Mouse (Mus musculus) kidney, adult 2 months (tissue): Measurements from ENCODE around the gene Btbd35f15. TPM values are rescaled to one million over a fixed set of nuclear protein-coding genes. Genes with fewer than 3 reads are reported as not detected.
"Not testable (repeated sequence)": the region's sequence is repeated elsewhere in the genome, so short reads cannot be mapped to it uniquely, and the experiment has no call there.

Experiments used
- DNase-seq: peaks from one replicate; pipeline ENCODE4 v3.0.0; 2021
- H3K27ac ChIP-seq: fragments of 200-500 bp; 2 replicates; pipeline ENCODE4 v1.5.1; 2012; ENCODE audit warnings: low read depth, low read length, control low read depth, inconsistent platforms; ENCODE audit not compliant: insufficient read depth
- H3K27me3 ChIP-seq: fragments of 200-500 bp; replicated peaks from 2 replicates; pipeline ENCODE4 v1.6.1; 2012; ENCODE audit warnings: mild to moderate bottlenecking, moderate library complexity, low read length, inconsistent platforms; ENCODE audit not compliant: control insufficient read depth, insufficient read depth
- H3K36me3 ChIP-seq: fragments of 200-500 bp; 2 replicates; pipeline ENCODE4 v1.6.1; 2012; ENCODE audit warnings: mild to moderate bottlenecking, moderate library complexity, low read length, inconsistent platforms; ENCODE audit not compliant: control insufficient read depth, insufficient read depth
- H3K4me1 ChIP-seq: fragments of 200-500 bp; 2 replicates; pipeline ENCODE4 v1.6.1; 2011; ENCODE audit warnings: low read length; ENCODE audit not compliant: control insufficient read depth, insufficient read depth
- H3K4me3 ChIP-seq: fragments of 200-500 bp; 2 replicates; pipeline ENCODE4 v1.5.1; 2011; ENCODE audit warnings: mild to moderate bottlenecking, low read depth, low read length, control low read depth; ENCODE audit not compliant: insufficient read depth
- WGBS: fragments of 180-500 bp; shearing (Covaris S2); methylation state at CpG from one replicate; pipeline ENCODE4 v1.1.7; 2018; 5-methylcytosine and 5-hydroxymethylcytosine counted together
- polyA plus RNA-seq: library from polyadenylated mRNA; depleted of rRNA; stranded (reverse); fragments of >200 nt; gene quantifications from 2 replicates; pipeline ENCODE4 v1.2.3, GENCODE M21; 2012; rRNA removed

The Btbd35f15 gene
- not detected in 2 replicates for polyA plus RNA-seq

DNA sequence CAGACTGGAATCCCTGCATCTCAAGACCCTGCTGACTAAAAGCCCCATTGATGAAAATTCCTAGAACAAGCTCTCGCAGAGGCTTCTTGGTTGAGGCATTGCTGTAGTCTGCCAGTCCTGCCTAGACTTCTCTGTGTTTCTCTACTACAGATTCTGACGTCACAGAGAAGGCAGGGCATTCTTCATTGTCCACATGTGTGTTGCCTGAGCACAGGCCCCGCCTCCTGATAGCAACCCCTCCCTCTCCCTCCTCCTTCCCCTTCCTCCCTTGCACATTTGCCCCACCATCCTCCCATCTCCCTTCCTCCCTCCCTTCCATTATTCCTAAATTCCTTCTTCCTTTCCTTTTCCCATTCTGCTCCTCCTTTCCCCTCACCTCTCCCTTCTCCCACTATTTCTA, at the start of gene Btbd35f15:
Btbd35f15 (minus strand) TSS at position 101 of the 400 bp plus-strand sequence.
- not testable (repeated sequence) for H3K4me1 ChIP-seq, H3K36me3 ChIP-seq, H3K4me3 ChIP-seq, H3K27ac ChIP-seq, H3K27me3 ChIP-seq, DNase-seq
- no CpG with 5 or more reads among the region's 3 CpGs for WGBS

Other genes with a start within 250 kb of the Btbd35f15 start
- gene Btbd35f13, start 79.9 kb upstream of the Btbd35f15 start, polyA plus RNA-seq = not detected in 2 replicates
- gene Btbd35f14, start 125.0 kb upstream of the Btbd35f15 start, polyA plus RNA-seq = not detected in 2 replicates